In genomic region chr11:113784656-113785396, GRCm38 (mm10) we compare ENCODE assay signal across 7 mouse cellular contexts. TPM values are rescaled to one million over a fixed set of nuclear protein-coding genes. Genes with fewer than 3 reads are reported as not detected.
A peak's percentile ranks its signal among the peaks of the same experiment; 100 is the strongest.
DNase-seq lines count a peak whose midpoint lies in the region; ATAC-seq and TF ChIP-seq lines count a peak whose summit lies in the region.

No protein-coding gene starts in this region.

- no peak for ATAC-seq in lung, embryonic 15.5 days (ENCODE audit: borderline replicate concordance, extremely low read depth, low FRiP score, low TSS enrichment)
- peak; percentile 16 for ATAC-seq in forebrain, embryonic 13.5 days
- no peak; the same call in 1 of the 2 replicates for ATAC-seq in limb, embryonic 12.5 days (ENCODE audit: insufficient number of reproducible peaks, insufficient read depth, low FRiP score, low TSS enrichment, low read depth)
- ATAC-seq in erythroblast, adult 5-6 weeks (replicated peaks; ENCODE audit: low FRiP score, poor library complexity, severe bottlenecking): no peak

- H3K4me3 ChIP-seq in lung, embryonic 15.5 days: no peak overlapping the region
- no peak overlapping the region for H3K4me3 ChIP-seq in lung, adult 2 months (replicated peaks; ENCODE audit: extremely low read depth, low read depth, low read length)
- H3K4me3 ChIP-seq in forebrain, embryonic 13.5 days: no peak overlapping the region
- H3K4me3 ChIP-seq in limb, embryonic 12.5 days (replicated peaks): no peak overlapping the region; the same call in 1 of the 2 replicates
- no peak overlapping the region for H3K4me3 ChIP-seq in olfactory bulb, adult 2 months (ENCODE audit: insufficient read depth, low read depth, low read length)

- no peaks in the 10 kb centered on the region for H3K36me3 ChIP-seq in lung, embryonic 15.5 days
- no peaks in the 10 kb centered on the region for H3K36me3 ChIP-seq in forebrain, embryonic 13.5 days (ENCODE audit: poor library complexity, severe bottlenecking)
- no peaks in the 10 kb centered on the region for H3K36me3 ChIP-seq in limb, embryonic 12.5 days

- H3K27me3 ChIP-seq in lung, embryonic 15.5 days: no peaks in the 10 kb centered on the region
- H3K27me3 ChIP-seq in forebrain, embryonic 13.5 days: no peaks in the 10 kb centered on the region
- H3K27me3 ChIP-seq in limb, embryonic 12.5 days: no peaks in the 10 kb centered on the region

- H3K27ac ChIP-seq in lung, embryonic 15.5 days: peak overlapping the region; percentile 97
- H3K27ac ChIP-seq in forebrain, embryonic 13.5 days: peak overlapping the region; percentile 98
- peak overlapping the region; percentile 99 for H3K27ac ChIP-seq in limb, embryonic 12.5 days
- peak overlapping the region; percentile 43 for H3K27ac ChIP-seq in olfactory bulb, adult 2 months (ENCODE audit: insufficient read depth, low read depth, low read length)

- TF ChIP-seq POLR2A in lung, adult 2 months (IDR thresholded peaks at IDR 0.05; ENCODE audit: borderline replicate concordance, extremely low read depth, low read depth, low read length): no peak
- no peak for TF ChIP-seq POLR2A in olfactory bulb, adult 2 months (IDR thresholded peaks at IDR 0.05; ENCODE audit: insufficient read depth, low read depth, low read length)

- no peak for DNase-seq in lung, adult 2 months
- no peak for DNase-seq in thymus, postnatal 14 days

- no peak for TF ChIP-seq CTCF in lung, adult 2 months (IDR thresholded peaks at IDR 0.05; ENCODE audit: insufficient read depth, low read length)
- TF ChIP-seq CTCF in olfactory bulb, adult 2 months (IDR thresholded peaks at IDR 0.05; ENCODE audit: insufficient read depth, low read depth, low read length): no peak

- WGBS in lung, embryonic 15.5 days: 33% methylated on average over 2 of the region's 2 CpGs
- 66% methylated on average over 2 of the region's 2 CpGs for whole genome bisulfite sequencing in lung, adult 2 months
- whole genome bisulfite sequencing in forebrain, embryonic 13.5 days: 18% methylated on average over 2 of the region's 2 CpGs
- WGBS in limb, embryonic 12.5 days: 28% methylated on average over 2 of the region's 2 CpGs
- 67% methylated on average over 2 of the region's 2 CpGs for WGBS in olfactory bulb, adult 2 months

- no peaks in the 10 kb centered on the region for H3K9me3 ChIP-seq in lung, embryonic 15.5 days
- no peaks in the 10 kb centered on the region for H3K9me3 ChIP-seq in forebrain, embryonic 13.5 days (replicated peaks)
- no peaks in the 10 kb centered on the region for H3K9me3 ChIP-seq in limb, embryonic 12.5 days

- H3K9ac ChIP-seq in lung, embryonic 15.5 days: no peak overlapping the region
- peak overlapping the region; percentile 64; the same call in 1 of the 2 replicates for H3K9ac ChIP-seq in forebrain, embryonic 13.5 days
- H3K9ac ChIP-seq in limb, embryonic 12.5 days (replicated peaks): no peak overlapping the region

- H3K4me2 ChIP-seq in lung, embryonic 15.5 days: peak overlapping the region; percentile 61
- peak overlapping the region; percentile 58 for H3K4me2 ChIP-seq in forebrain, embryonic 13.5 days
- H3K4me2 ChIP-seq in limb, embryonic 12.5 days: peak overlapping the region; percentile 57

- peaks cover 83% of the 10 kb centered on the region for H3K4me1 ChIP-seq in lung, embryonic 15.5 days
- peaks cover 7% of the 10 kb centered on the region; the same call in 1 of the 2 replicates for H3K4me1 ChIP-seq in lung, adult 2 months (ENCODE audit: control insufficient read depth, insufficient read depth, low read length)
- H3K4me1 ChIP-seq in forebrain, embryonic 13.5 days: peaks cover 63% of the 10 kb centered on the region
- peaks cover 57% of the 10 kb centered on the region for H3K4me1 ChIP-seq in limb, embryonic 12.5 days (replicated peaks)
- H3K4me1 ChIP-seq in olfactory bulb, adult 2 months (ENCODE audit: control insufficient read depth, insufficient read depth, low read length): peaks cover 23% of the 10 kb centered on the region

RNA-seq across cellular contexts. Expression of gene Cdc42ep4, which starts 33.1 kb away (rescaled TPM):
- polyA plus RNA-seq in lung, embryonic 15.5 days (2015; fragmentation: Nextera tagmentation; extraction: Ambion mirVana): 122 TPM in 2 replicates
- polyA plus RNA-seq in lung, adult 2 months (2012; rRNA removed): 80.4 and 115 TPM in 2 replicates
- 89.8 and 98.0 TPM in 2 replicates for polyA plus RNA-seq in forebrain, embryonic 13.5 days (2015; fragmentation: Nextera tagmentation; extraction: Ambion mirVana)
- 119 and 120 TPM in 2 replicates for polyA plus RNA-seq in limb, embryonic 12.5 days (2016; fragmentation: Nextera tagmentation; extraction: Ambion mirVana)
- polyA plus RNA-seq in olfactory bulb, adult 2 months (2012; ENCODE audit: insufficient read depth, insufficient read length, low replicate concordance, missing spikeins): not detected in 2 replicates
- 4.4 and 5.0 TPM in 2 replicates for total RNA-seq in erythroblast, adult 5-6 weeks (2015; ENCODE audit: low replicate concordance)
- total RNA-seq in erythroblast, adult 5-6 weeks (2017; ENCODE audit: low replicate concordance): 6.7 and 9.9 TPM in 2 replicates

Comparison
In these comparisons a context has a peak if more than half of its experiments do, and no peak if none do; other contexts are left out.
1. H3K27ac ChIP-seq: peak in every context shown above with its lines; median percentile 99 in limb, embryonic 12.5 days; 98 in forebrain, embryonic 13.5 days; 97 in lung, embryonic 15.5 days; 43 in olfactory bulb, adult 2 months.